Mouse (Mus musculus): ENCODE data around the gene Il19. TPM values are rescaled to one million over a fixed set of nuclear protein-coding genes. Genes with fewer than 3 reads are reported as not detected.

Il19 gene
- polyA plus RNA-seq, 1 experiment from 2014 or later = not detected

DNA sequence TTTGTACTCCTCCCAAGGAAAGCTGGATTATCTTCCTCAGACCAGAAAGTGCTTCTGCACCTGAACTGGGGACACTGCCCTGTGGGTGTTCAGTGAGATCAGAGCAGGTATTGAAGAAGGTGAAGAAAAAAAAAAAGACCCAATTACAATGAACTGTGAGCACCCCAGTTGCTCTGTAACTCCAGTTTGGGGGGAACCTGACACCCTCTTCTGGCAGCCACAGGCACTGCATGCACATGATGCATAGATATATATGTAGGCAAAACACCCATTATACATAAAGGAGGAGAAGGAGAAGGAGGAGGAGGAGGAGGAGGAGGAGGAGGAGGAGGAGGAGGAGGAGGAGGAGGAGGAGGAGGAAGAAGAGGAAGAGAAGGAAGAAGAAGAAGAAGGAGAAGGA, 13.4 kb downstream of the Il19 start:
- H3K27me3 ChIP-seq (replicated peaks) = no peaks in the 10 kb centered on the region
- H3K27ac ChIP-seq (replicated peaks) = no peak overlapping the region
- H3K4me3 ChIP-seq = no peak overlapping the region
- no peaks in the 10 kb centered on the region for H3K4me1 ChIP-seq
- no peak overlapping the region for H3K9ac ChIP-seq
- H3K36me3 ChIP-seq = no peaks in the 10 kb centered on the region
- no peak overlapping the region for H3K4me2 ChIP-seq
- no peaks in the 10 kb centered on the region for H3K9me3 ChIP-seq
- ATAC-seq (ENCODE audit: extremely low read depth, insufficient number of reproducible peaks, low FRiP score, low TSS enrichment) = no peak

DNA sequence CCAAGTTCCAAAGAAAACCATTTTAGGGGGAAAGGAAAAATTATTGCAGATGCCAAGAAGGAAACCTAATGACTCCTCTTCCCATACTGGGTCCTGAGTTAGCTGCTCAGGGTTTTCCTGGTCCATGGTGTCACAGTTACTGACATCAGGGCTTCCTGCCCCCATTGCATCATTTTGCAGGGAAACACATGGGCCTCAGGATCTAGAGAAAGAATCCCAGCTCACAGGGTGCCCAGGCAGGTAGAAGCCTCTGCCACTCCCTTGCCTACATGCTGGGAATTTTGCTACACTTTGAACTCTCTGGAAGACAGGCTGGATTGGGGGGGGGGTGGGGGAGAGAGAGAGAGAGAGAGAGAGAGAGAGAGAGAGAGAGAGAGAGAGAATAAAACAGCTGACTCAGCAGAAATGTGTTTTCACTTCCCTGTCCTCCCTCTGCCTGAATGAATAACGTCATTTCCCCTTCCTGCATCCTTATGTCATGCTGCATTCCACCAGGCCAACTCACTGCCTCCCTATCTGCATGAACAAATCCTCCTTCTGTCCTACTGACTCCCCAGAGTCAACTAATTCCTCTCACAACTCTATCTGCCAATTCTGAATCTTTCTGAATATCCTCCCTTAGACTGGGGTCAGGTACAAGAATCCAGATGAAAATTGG, 21.5 kb downstream of the Il19 start:
- H3K27me3 ChIP-seq (replicated peaks) = no peaks in the 10 kb centered on the region
- no peaks in the 10 kb centered on the region for H3K36me3 ChIP-seq
- 36% methylated on average over 1 of the region's 1 CpGs for WGBS
- H3K4me3 ChIP-seq = no peak overlapping the region
- H3K9me3 ChIP-seq = no peaks in the 10 kb centered on the region
- H3K27ac ChIP-seq (replicated peaks) = no peak overlapping the region
- H3K4me2 ChIP-seq = no peak overlapping the region
- no peaks in the 10 kb centered on the region for H3K4me1 ChIP-seq
- no peak for ATAC-seq (ENCODE audit: extremely low read depth, insufficient number of reproducible peaks, low FRiP score, low TSS enrichment)
- no peak overlapping the region for H3K9ac ChIP-seq

DNA sequence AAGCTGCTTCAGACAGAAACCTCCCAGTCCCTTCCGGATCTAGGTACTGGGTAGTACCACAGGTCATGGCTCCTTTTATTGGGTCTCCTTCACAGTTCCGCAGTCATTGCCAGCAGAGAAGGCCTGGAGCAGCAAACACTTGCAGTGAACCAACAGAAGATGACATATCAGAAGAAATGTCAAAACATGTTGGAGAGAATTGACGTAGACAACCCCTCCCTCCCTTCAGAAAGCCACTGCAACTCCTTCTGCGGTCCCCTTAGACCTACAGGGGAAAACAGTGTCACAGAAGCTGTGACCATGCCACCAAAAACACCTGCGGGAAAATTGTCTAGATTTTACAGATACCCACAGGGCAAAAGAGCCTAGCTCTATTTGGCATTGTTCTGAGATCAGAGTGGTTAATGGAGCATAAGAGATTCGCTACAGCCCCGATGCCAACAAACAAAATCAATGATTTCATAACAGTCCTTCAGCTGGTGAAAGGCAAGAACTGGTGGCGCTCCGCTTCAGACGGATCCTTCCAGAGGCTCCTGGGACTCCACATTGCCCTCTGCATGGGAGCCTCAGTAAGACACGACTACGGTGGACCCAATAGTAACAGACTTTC, 28.4 kb downstream of the Il19 start, which contains the start of gene Il20:
TSS of gene Il20 (minus strand) at position 51 of the 610 bp plus-strand sequence.
- Histone ChIP-seq H3K27ac (replicated peaks) (no peak within 1 kb of the TSS), H3K9me3 (no peaks in the 10 kb centered on the region), H3K4me2 (no peak within 1 kb of the TSS), H3K4me1 (no peaks in the 10 kb centered on the region), H3K4me3 (no peak within 1 kb of the TSS), H3K9ac (no peak within 1 kb of the TSS), H3K27me3 (replicated peaks) (no peaks in the 10 kb centered on the region), H3K36me3 (no peaks in the 10 kb centered on the region)
- 84% methylated on average over 12 of the region's 12 CpGs for WGBS
- no peak for ATAC-seq (ENCODE audit: extremely low read depth, insufficient number of reproducible peaks, low FRiP score, low TSS enrichment)

DNA sequence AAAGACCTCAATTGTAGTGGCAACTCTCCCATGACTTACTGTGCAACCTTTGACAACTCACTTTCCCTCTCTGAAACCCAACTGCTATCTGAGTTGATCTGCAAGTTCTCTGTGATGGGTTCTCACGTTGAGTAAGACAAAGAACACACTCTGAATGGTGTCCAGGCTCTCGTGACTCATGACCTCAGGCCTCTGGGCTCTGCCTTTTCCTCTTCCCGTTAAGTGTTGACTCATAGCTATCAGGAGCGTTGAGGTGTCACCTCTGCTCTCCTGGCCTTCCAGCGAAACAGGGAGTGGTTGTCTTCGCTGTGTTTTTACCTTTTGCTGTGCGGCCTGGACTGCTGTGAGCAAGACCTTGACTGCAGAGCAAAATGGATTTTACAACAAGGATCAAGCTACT, 37.4 kb downstream of the Il19 start:
- Histone ChIP-seq H3K27me3 (replicated peaks) (no peaks in the 10 kb centered on the region), H3K4me2 (no peak overlapping the region), H3K27ac (replicated peaks) (no peak overlapping the region), H3K9ac (no peak overlapping the region), H3K36me3 (no peaks in the 10 kb centered on the region), H3K9me3 (no peaks in the 10 kb centered on the region), H3K4me3 (no peak overlapping the region), H3K4me1 (no peaks in the 10 kb centered on the region)
- no peak for ATAC-seq (ENCODE audit: extremely low read depth, insufficient number of reproducible peaks, low FRiP score, low TSS enrichment)
- WGBS = 55% methylated on average over 7 of the region's 7 CpGs

DNA sequence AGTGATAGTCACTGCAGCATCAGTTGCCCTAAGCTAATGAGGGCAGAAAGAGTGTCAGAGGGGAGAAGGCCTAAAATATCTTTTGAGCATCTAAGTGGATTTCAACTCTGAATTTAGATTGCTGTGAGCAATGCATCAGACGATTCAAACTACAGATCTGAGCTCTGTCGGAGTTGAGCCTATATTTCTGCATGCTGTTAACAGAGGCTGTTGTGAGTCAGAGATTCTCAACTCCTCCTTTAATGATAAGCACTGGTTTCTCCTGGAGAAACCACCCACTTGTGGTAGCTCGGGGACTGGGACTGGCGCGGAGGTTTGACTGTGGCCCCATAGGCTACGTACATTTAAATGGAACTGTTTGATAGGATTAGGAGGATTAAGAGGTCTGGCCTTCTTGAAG, 45.4 kb downstream of the Il19 start:
- no peak overlapping the region for H3K27ac ChIP-seq (replicated peaks)
- 35% methylated on average over 6 of the region's 6 CpGs for WGBS
- H3K27me3 ChIP-seq (replicated peaks) = no peaks in the 10 kb centered on the region
- H3K4me3 ChIP-seq = no peak overlapping the region
- no peak overlapping the region for H3K9ac ChIP-seq
- no peak for ATAC-seq (ENCODE audit: extremely low read depth, insufficient number of reproducible peaks, low FRiP score, low TSS enrichment)
- H3K4me1 ChIP-seq = no peaks in the 10 kb centered on the region
- no peaks in the 10 kb centered on the region for H3K36me3 ChIP-seq
- H3K9me3 ChIP-seq = no peaks in the 10 kb centered on the region
- H3K4me2 ChIP-seq = no peak overlapping the region

DNA sequence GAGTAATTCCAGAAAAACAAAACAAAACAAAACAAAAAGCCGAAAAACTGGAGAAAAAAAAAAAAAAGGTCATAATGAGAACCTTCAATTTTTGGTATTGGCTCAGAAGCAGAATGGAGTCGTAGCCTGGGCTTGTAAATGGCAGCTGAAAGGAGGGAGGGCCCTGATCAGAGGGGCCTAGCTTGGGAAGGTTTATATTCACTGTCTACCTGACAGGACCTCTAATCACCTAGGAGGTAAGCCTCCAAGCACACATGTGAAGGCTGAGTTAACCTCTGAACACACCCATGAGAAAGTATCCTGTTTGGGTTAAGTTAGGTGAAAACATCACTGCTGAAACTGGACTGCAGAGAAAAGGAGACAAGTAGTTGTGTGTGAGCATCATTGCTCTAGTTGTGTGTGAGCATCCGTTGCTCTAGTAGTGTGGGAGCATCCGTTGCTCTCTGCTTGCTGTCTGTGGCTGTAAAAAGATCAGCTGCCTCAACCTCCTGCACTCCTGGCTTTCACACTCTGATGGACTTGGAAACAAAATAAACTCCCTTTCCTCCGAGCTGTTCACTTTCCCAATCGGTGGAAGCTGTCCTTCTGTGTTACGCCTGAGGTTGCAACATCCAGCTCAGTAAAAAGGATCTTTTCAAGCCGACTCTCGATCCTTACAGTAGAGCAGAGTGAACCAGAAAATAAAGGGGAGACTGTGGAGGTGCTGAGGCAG, 46.4 kb downstream of the Il19 start:
- Histone ChIP-seq H3K4me1 (no peaks in the 10 kb centered on the region), H3K36me3 (no peaks in the 10 kb centered on the region), H3K9me3 (no peaks in the 10 kb centered on the region), H3K4me3 (no peak overlapping the region), H3K27me3 (replicated peaks) (no peaks in the 10 kb centered on the region; the same call in 1 of the 2 replicates), H3K9ac (no peak overlapping the region), H3K27ac (replicated peaks) (no peak overlapping the region), H3K4me2 (no peak overlapping the region)
- WGBS = 75% methylated on average over 9 of the region's 9 CpGs
- ATAC-seq (ENCODE audit: extremely low read depth, insufficient number of reproducible peaks, low FRiP score, low TSS enrichment) = no peak

DNA sequence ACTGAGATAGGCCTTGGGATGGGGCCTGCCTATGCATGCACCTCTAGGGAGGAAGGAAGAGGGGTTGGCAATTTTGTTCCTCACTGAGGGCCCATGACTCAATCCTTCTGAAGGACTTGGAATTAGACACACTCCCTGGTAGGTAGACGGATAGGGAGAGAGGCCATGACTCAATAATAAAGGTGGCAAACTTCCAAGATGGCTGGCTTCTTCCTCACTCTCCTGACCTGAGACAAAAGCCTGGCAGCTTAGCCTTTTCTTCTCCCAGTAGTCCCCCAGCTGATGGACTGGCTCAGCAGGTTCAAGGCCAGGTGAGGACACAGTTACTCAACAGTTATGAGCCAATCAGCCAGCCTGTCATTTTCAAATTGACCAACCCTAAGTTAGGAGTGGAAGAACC, 47.5 kb downstream of the Il19 start:
- H3K27me3 ChIP-seq (replicated peaks) = no peaks in the 10 kb centered on the region; the same call in 1 of the 2 replicates
- no peak overlapping the region for H3K9ac ChIP-seq
- WGBS = 58% methylated on average over 1 of the region's 1 CpGs
- no peaks in the 10 kb centered on the region for H3K9me3 ChIP-seq
- no peak overlapping the region for H3K4me2 ChIP-seq
- H3K4me1 ChIP-seq = no peaks in the 10 kb centered on the region
- ATAC-seq (ENCODE audit: extremely low read depth, insufficient number of reproducible peaks, low FRiP score, low TSS enrichment) = no peak
- no peak overlapping the region for H3K27ac ChIP-seq (replicated peaks)
- H3K36me3 ChIP-seq = no peaks in the 10 kb centered on the region
- H3K4me3 ChIP-seq = no peak overlapping the region

DNA sequence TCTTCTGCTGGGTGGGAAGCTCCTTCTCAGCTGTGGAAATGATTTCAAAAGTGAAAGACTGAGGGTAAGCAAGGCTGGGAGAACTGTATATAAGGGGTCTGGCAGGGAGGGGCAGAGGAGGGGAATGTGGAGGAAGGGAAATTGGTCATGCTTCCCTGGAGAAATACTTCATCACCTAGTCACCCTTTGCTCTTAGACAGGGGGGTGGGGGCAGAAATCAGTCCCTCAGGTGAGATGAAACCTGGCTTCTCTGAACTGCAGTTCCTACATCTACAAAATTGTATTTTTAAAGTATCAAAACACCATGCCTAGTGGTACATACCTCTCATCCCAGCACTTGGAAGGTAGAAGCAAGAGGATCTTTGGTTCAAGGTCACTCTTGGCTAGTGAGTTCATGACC, 52.6 kb downstream of the Il19 start, which contains the start of gene Il24:
TSS of gene Il24 (minus strand) at position 101 of the 400 bp plus-strand sequence.
- Histone ChIP-seq H3K4me3 (no peak within 1 kb of the TSS), H3K9ac (no peak within 1 kb of the TSS), H3K4me2 (no peak within 1 kb of the TSS), H3K36me3 (no peaks in the 10 kb centered on the region), H3K9me3 (no peaks in the 10 kb centered on the region), H3K4me1 (no peaks in the 10 kb centered on the region), H3K27me3 (replicated peaks) (peaks cover 25% of the 10 kb centered on the region), H3K27ac (replicated peaks) (no peak within 1 kb of the TSS)
- ATAC-seq (ENCODE audit: extremely low read depth, insufficient number of reproducible peaks, low FRiP score, low TSS enrichment) = no peak

DNA sequence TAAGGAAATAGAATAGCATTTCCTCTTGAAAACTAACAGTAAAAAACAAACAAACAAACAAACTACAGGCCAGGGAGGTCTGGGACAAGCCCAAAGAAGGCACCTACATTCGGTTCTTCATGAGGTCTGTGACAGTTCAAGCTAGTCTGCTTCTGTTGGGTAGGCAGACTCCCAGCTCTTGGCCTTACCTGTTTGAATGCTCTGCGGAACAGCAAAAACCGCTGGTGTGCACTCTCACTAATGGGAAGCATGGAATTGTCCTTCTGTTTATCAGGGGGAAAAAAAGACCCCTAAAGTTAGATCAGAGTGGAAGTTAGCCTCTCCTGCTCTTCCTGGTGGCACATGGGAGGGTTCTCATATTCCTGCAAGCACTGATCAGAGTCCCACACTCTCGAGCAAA, 56.8 kb downstream of the Il19 start:
- H3K4me2 ChIP-seq = no peak overlapping the region
- H3K27ac ChIP-seq (replicated peaks) = no peak overlapping the region
- no peak overlapping the region for H3K4me3 ChIP-seq
- ATAC-seq (ENCODE audit: extremely low read depth, insufficient number of reproducible peaks, low FRiP score, low TSS enrichment) = no peak
- H3K27me3 ChIP-seq (replicated peaks) = peaks cover 42% of the 10 kb centered on the region
- peaks cover 4% of the 10 kb centered on the region; the same call in 1 of the 2 replicates for H3K4me1 ChIP-seq
- H3K9me3 ChIP-seq = no peaks in the 10 kb centered on the region
- H3K36me3 ChIP-seq = no peaks in the 10 kb centered on the region
- WGBS = 75% methylated on average over 4 of the region's 4 CpGs
- H3K9ac ChIP-seq = no peak overlapping the region
